In genomic region chr7:92323710-92324109, GRCm38 (mm10) we compare ENCODE assay signal across 8 mouse cellular contexts.
DNase-seq lines count a peak whose midpoint lies in the region; ATAC-seq lines count a peak whose summit lies in the region.
"Had no signal": no experiment of that assay in that cellular context is flagged by ENCODE, and none has a peak within 500 bp of the region (broad histone marks: within the 10 kb centered on the region; RNA-seq: fewer than 3 reads in every experiment).

No protein-coding gene starts in this region.

- 39% methylated on average over 4 of the region's 4 CpGs for WGBS in midbrain, embryonic 11.5 days
- 51% methylated on average over 4 of the region's 4 CpGs for WGBS in midbrain, embryonic 15.5 days
- 55% methylated on average over 4 of the region's 4 CpGs for WGBS in kidney, embryonic 14.5 days

- DNase-seq in midbrain, embryonic 11.5 days (ENCODE audit: low spot score, missing footprints): peak; percentile 85
- peak; percentile 47 for DNase-seq in adrenal gland, postnatal 14 days
- DNase-seq in embryo, embryonic 11 days: peak; percentile 72
- no peak for DNase-seq in frontal cortex, postnatal 14 days (ENCODE audit: low spot score in 2 of 2)

- ATAC-seq in midbrain, embryonic 11.5 days (ENCODE audit: low FRiP score): peak; percentile 81; the same call in 1 of the 2 replicates
- ATAC-seq in midbrain, embryonic 15.5 days (replicated peaks): no peak
- ATAC-seq in kidney, embryonic 14.5 days (ENCODE audit: low FRiP score, low TSS enrichment): peak; percentile 64; the same call in 1 of the 2 replicates
- ATAC-seq in megakaryocyte, adult 5-6 weeks (ENCODE audit: poor library complexity, severe bottlenecking): no peak

- no peak overlapping the region for H3K27ac ChIP-seq in midbrain, embryonic 11.5 days (ENCODE audit: low read depth, low read length)
- H3K27ac ChIP-seq in midbrain, embryonic 15.5 days: no peak overlapping the region
- no peak overlapping the region for H3K27ac ChIP-seq in kidney, embryonic 14.5 days (ENCODE audit: low read depth, low read length)
- H3K27ac ChIP-seq: embryonic facial prominence, embryonic 13.5 days had no signal

- H3K9me3 ChIP-seq in midbrain, embryonic 11.5 days (ENCODE audit: control insufficient read depth, low read length): no peaks in the 10 kb centered on the region
- H3K9me3 ChIP-seq in midbrain, embryonic 15.5 days: no peaks in the 10 kb centered on the region
- H3K9me3 ChIP-seq in kidney, embryonic 14.5 days (ENCODE audit: control insufficient read depth, low read length): no peaks in the 10 kb centered on the region
- H3K9me3 ChIP-seq: embryonic facial prominence, embryonic 13.5 days had no signal

- H3K36me3 ChIP-seq in midbrain, embryonic 11.5 days (ENCODE audit: control insufficient read depth, insufficient read depth, low read length): no peaks in the 10 kb centered on the region
- H3K36me3 ChIP-seq in midbrain, embryonic 15.5 days (replicated peaks): no peaks in the 10 kb centered on the region
- H3K36me3 ChIP-seq in kidney, embryonic 14.5 days (ENCODE audit: control insufficient read depth, insufficient read depth, low read length): no peaks in the 10 kb centered on the region
- H3K36me3 ChIP-seq: embryonic facial prominence, embryonic 13.5 days had no signal

- H3K4me2 ChIP-seq in midbrain, embryonic 11.5 days: no peak overlapping the region
- H3K4me2 ChIP-seq in midbrain, embryonic 15.5 days: no peak overlapping the region
- H3K4me2 ChIP-seq in kidney, embryonic 14.5 days (replicated peaks; ENCODE audit: low read depth, low read length): no peak overlapping the region
- H3K4me2 ChIP-seq: embryonic facial prominence, embryonic 13.5 days had no signal

- no peak overlapping the region for H3K9ac ChIP-seq in midbrain, embryonic 11.5 days (ENCODE audit: low read length)
- no peak overlapping the region for H3K9ac ChIP-seq in midbrain, embryonic 15.5 days
- H3K9ac ChIP-seq in kidney, embryonic 14.5 days (ENCODE audit: low read depth, low read length): no peak overlapping the region
- H3K9ac ChIP-seq: embryonic facial prominence, embryonic 13.5 days had no signal

- no peak overlapping the region for H3K4me3 ChIP-seq in midbrain, embryonic 11.5 days (ENCODE audit: low read depth, low read length)
- H3K4me3 ChIP-seq in midbrain, embryonic 15.5 days: no peak overlapping the region
- H3K4me3 ChIP-seq in kidney, embryonic 14.5 days (ENCODE audit: low read length): no peak overlapping the region
- H3K4me3 ChIP-seq: embryonic facial prominence, embryonic 13.5 days had no signal

- no peaks in the 10 kb centered on the region for H3K27me3 ChIP-seq in midbrain, embryonic 11.5 days (ENCODE audit: control insufficient read depth, insufficient read depth, low read length)
- no peaks in the 10 kb centered on the region for H3K27me3 ChIP-seq in midbrain, embryonic 15.5 days (replicated peaks)
- H3K27me3 ChIP-seq in kidney, embryonic 14.5 days (ENCODE audit: control insufficient read depth, insufficient read depth, low read length): no peaks in the 10 kb centered on the region
- H3K27me3 ChIP-seq: embryonic facial prominence, embryonic 13.5 days had no signal

- H3K4me1 ChIP-seq in midbrain, embryonic 11.5 days (ENCODE audit: control insufficient read depth, insufficient read depth, low read length): peaks cover 2% of the 10 kb centered on the region; the same call in 1 of the 2 replicates
- 0 out of 2 replicates have a peak, but pooled peaks cover 3% of the 10 kb centered on the region for H3K4me1 ChIP-seq in midbrain, embryonic 15.5 days
- no peaks in the 10 kb centered on the region for H3K4me1 ChIP-seq in kidney, embryonic 14.5 days (ENCODE audit: control insufficient read depth, insufficient read depth, low read length)

Comparison
In these comparisons a context has a peak if more than half of its experiments do, and no peak if none do; other contexts are left out.
1. ATAC-seq: peak in midbrain, embryonic 11.5 days (single experiment) and kidney, embryonic 14.5 days (single experiment); none in midbrain, embryonic 15.5 days (single experiment) and megakaryocyte, adult 5-6 weeks (single experiment).
2. DNase-seq: peak in midbrain, embryonic 11.5 days (single experiment), adrenal gland, postnatal 14 days (single experiment) and embryo, embryonic 11 days (single experiment); none in frontal cortex, postnatal 14 days (0 of 2).